Mouse (Mus musculus) retina, postnatal 1 day (tissue): Measurements from ENCODE around the gene R3hdm2.

ENCODE experiments used
- DNase-seq: peaks from one replicate; pipeline ENCODE4 v3.0.0-alpha.2; 2012

Gene R3hdm2

DNA sequence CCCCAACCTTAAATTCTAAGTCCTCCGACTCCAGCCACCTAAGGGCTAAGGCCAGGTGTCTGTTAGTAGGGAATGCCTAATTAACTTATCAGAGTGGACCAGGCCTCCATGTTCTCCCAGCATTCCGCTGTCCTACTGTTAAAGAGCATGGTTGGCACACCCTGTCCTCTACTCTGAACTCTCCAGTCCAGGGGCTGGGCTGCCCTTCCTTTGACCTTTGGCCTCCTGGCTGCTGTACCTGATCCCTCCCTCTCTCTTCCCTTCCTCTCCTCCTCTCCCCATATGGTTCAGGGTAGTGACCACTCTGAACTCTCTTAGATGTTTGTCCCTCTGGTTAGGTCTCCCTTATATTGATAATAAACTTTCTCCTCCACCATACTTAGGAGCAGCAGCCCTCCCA, 45.7 kb downstream of the R3hdm2 start:
- DNase-seq = no peak

DNA sequence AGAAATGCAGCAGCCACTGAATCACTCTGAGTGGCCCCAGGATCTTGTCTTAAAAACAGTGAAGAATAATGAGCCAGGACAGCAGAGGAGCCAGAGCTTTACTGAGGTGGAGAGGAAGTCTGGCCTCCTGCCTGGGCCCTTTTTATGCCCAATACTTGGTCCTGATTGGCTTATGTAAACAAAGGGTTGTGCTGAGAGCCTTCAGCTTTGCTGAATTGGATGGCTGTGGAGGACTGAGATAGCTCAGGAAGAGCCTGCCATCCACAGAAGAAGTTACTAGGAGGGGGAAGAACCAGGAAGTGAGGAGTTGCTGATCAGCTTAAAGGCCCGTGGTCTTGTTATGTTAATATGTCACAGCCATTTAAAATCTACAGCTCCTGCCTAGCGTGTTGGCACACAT, 46.5 kb downstream of the R3hdm2 start:
- peak; percentile 27 for DNase-seq

DNA sequence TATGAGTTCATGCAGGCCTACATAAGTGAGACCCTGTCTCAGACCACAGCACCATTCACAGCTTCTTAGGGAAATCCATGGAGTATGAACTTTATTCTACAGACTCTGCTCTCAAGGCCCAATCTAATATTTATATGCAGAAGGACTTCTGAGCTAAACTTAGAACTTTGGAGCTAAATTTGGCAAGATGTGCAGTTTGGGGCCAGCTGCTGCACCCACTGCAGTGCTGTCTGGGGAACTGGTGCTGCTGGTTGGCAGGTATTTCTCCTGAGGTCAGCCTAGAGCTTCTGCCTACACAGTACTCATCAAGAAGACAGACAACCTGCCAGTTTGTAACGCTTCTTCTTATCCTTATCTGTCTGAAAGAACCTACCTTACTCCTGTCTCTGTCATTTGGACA, 47.0 kb downstream of the R3hdm2 start:
- no peak for DNase-seq

DNA sequence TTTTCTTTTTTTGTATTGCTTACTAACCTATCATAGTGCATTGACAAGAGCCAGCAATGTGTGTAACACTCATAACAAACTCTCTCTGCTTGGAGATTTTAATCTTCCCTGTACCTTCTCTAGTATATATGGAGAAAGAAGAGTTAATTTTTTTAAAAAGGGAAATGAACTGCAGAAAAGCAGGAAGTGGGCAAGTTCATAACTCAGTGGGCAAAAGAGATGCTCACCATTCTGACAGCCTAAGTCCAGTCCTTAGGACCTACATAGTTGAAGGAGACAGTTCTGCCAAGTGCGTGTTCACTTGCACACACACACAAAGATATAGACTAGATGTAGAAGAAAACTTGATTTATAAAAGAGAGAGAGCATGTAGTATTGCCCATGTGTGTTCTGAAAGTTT, 47.9 kb downstream of the R3hdm2 start:
- DNase-seq = no peak

DNA sequence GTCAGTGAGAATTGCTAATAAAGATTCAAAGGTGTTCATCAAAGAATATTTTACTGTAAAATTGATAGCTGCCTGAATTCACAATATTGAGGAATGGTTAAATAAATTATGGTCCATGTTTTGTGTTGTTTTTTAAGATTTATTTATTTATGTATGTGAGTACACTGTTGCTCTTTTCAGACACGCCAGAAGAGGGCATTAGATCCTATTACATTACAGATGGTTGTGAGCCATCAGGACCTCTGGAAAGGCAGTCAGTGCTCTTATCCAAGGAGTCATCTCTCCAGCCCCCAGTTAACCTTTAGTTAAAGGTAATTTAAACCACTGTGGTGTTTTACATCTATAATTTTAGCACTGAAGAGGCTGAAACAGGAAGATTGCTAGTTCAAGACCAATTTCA, 49.4 kb downstream of the R3hdm2 start:
- no peak for DNase-seq

DNA sequence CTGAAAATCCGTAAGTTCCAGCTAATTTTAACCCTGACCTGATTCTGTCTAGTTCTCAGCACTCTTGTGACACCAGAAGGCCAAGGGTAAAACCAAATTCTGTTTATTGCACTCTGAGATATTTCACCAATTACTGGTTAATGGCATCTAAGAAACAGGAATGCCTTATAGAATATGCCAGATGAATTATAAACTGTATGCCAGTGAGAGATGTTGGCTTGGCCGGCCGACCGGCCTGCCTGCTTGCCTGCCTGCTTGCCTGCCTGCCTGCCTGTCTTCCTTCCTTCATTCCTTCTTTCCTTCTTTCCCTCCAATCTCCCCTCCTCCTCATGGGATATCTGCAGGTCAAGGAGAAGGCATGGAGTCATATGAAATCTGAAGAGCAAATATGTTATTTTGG, 52.3 kb downstream of the R3hdm2 start:
- DNase-seq = no peak

DNA sequence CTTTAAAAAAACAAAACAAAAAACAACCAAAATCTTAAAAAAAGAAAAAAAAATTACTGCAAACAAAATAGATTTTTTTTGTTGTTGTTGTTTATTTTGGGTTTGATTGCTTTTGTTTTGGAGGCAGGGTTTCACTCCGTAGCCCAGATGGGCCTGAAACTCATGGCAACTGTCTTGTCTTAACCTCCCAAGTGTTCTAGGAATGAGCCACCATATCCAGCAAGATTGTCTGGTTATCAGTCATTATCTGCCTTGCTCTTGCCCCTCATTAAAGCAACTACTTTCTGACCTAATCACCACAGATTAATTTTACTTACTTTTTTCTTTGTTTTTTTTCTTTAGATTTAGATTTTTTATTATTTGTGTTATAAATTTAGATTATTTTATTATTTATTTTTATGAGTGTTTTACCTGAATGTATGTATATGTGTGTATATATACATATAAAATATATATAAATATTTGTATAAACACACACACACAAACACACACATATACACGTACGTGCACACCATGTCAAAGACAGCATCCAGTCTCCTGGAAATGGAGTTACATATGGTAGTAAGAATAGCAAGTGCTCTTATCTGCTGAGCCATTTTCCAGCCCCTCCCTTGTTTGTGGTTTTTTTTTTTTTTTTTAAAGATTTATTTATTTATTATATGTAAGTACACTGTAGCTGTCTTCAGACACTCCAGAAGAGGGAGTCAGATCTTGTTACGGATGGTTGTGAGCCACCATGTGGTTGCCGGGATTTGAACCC, 57.4 kb downstream of the R3hdm2 start:
- DNase-seq = no peak

DNA sequence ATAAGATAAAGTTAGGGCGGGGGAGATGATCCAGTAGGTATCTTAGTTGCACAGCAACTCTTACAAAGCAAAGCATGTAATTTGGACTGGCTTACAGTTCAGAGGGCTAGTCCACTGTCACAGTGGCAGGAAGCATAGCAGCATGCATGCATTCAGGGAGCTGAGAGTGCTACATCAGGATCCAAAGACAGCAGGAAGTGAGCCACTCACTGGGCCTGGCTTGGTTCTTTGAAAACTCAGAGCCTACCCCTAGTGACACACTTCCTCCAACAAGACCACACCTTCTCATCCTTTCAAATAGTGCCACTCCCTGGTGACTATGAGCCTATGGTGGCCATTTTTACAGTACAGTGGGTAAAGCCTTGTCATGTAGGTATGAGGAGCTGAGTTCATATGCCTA, 73.6 kb downstream of the R3hdm2 start:
- DNase-seq = no peak

DNA sequence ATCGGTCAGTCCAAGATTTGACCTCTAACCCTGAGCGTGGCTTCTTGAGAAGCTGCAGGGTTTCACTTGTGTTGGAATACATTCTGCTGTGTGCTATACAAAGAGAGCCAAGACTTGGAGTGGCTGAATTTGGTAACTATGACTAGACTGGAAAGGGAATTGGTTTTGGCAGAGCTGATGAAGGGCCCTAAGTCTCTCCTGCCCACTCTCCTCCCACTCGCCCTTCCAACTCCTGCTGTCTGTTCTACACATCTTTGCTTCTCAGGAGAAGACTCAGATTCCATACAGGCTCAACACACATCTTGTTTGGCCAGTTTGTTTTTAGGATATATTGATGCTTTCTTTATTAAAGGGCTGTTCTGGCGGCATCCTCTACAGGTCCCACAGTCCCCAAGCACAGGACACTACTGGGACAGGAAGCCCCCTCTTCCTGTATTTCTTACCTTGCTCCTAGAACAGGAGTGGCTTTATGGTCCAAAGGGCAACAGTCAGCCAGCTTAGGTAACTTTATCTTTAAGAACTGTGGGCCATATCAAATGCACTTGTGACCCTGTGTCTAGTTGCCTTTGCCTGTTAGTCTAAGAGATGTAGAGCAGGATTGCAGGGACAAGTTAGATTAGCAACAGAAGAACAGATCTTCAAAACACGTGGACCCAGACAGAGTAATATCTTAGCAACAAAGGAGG, 82.4 kb downstream of the R3hdm2 start:
- no peak for DNase-seq

DNA sequence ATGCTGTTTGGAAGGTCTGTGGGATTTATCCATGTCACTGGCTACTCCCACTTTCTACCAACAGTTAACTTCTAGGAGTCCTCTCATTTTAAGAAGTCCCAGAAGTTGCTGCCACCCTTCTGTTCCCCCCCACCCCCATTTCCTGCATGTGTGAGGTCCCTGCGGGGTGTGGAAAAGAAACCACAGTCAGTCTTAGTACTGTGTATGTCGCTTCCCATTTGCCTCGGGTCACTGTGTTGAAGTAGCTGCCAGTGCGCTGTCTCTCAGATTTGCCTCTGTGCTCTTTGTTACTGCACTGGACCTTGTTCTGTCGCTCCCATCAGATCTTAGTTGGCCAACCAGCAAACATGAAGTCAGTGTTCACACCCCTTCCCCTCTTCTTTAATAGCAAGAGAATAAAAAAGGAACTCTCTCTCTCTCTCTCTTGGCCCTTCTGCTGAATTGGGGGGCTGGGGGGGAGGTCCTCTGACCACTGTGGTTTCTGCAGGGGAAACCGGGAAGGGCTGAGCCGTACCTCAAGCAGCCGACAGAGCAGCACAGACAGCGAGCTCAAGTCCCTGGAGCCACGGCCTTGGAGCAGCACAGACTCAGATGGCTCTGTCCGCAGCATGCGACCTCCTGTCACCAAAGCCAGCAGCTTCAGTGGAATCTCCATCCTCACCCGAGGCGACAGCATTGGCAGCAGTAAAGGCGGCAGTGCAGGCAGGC, 91.3 kb downstream of the R3hdm2 start:
- DNase-seq = peak; percentile 45

DNA sequence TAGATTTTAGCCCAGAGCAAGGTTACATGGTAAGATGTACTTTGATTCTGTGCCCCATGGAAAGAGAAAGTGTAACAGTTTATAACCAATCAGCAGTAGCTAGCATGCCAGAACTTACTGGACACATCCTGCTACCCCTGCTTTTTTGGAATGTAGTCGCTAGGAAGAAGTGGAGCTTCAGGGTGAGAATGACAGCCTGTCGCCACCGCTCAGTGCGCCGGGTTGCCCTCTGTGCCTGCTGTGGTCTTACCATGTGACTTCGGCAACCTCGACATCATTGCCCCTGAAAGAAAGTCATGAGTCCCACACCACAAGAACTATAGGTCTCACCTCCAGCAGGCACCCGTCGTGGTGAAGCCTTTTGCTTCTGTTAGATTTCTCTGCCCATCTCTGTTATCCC, 92.6 kb downstream of the R3hdm2 start:
- DNase-seq = no peak

DNA sequence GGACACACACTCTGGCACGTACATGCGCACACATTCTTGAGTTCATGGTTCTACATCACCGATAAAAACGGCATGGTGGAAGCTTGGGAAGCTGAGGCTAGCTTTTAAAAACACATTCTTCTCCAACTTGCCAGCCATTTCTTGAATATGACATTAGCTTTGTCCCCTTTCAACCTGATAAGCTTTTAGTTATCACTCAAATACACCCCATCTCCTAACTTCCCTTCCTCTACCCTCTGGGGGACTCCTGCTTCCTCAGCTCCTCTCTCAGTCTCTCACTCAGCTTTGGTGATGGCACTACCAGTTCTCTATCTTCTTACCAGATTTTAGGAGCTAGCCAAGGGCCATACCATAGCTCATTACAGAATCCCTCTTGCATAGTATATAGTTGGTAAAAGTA, 95.0 kb downstream of the R3hdm2 start:
- no peak for DNase-seq

DNA sequence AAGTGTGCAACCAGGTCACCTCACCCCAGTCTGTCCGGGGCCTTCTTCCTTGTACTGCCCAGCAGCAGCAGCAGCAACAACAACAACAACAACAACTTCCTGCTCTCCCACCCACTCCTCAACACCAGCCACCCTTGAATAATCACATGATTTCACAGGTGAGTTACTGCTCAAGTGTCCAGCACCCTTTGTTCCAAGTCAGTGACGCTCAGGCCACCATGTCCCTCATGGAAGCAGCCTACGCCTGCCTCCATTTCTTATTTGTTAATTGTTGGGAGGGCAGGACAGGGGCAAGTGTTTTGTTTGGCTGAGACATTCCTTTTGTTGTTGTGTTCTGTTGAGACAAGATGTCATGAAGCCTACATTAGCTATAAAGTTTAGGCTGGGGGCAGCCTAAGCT, 96.4 kb downstream of the R3hdm2 start:
- DNase-seq = no peak

DNA sequence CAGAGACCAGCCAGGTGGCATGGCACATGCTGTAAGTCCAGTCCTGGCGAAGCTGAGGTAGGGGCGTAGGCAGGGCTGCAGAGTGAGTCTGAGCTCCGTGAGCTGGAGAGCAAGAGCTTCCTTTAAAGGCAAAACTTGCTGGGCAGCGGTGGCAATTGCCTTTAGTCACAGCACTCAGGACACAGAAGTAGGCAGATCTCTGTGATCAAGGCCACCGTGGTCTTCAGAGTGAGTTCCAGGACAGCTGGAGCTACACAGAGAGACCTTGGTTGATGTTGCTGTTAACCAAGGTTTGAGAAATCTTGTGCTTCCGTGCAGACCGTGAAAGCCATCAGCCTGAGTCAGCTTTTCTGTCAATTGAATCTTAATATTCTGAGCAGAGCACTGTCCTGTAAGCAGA, 97.2 kb downstream of the R3hdm2 start:
- DNase-seq = no peak

DNA sequence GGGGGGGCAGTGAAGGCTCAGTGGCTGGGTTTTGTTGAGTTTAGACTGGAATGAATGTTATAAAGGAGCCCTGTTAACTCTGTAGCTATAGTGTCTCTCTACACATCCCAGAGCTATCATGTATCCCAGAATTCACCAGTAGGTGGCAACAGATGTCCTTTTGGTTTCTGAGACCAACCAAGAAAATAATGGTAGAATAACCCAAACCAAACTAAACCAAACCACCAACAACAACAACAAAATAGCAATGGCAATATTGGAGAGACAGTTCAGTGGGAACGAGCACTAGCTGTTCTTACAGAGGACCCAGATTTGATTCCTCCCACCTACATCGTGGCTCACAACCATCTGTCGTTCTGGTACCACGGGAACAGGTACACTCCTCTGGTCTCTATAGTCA, 99.0 kb downstream of the R3hdm2 start:
- DNase-seq = peak; percentile 65

DNA sequence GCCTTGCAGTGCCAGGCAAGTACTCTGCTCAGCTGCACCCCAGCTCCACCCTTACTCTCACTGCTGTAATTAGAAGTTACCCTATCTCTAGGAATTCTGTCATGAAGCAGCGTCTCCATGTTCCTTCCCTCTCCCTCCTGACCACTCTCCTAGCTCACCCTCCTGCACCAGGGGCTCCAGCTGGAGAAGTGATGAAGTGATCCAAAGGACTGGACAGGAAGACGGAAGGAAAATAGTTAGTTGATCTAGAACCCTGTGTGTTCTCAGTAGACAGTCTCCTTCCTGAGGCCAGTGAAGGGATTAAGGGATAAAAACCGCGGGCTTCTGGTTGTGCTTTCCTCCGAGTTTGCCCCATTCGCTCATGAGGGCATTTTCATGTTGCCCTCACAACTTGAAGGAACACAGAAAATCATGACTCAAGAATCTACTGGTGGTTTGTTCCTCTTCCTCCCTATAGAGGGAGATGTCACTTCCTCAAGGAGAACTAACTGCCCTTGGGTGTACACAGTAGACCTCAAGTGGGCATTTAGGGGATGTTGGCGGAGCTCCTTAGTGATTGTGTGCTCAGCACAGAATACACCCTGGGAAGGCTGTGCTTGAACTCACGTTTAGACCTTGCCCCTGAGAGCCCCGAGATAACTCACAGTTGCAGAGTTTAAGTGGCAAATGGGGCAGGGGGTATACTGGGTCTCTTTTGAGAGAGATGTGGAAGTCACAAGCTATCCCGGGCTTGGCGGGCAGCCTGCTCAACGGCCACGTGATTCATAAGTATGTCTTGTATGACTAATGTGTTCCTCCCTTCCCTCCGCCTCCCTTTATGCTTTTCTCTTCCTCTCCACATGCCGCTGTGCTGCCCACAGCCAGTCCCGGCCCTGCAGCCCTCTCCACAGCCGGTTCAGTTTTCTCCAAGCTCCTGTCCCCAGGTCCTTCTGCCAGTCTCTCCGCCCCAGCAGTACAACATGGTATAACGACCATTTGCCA, 101.0 kb downstream of the R3hdm2 start:
- DNase-seq = no peak

DNA sequence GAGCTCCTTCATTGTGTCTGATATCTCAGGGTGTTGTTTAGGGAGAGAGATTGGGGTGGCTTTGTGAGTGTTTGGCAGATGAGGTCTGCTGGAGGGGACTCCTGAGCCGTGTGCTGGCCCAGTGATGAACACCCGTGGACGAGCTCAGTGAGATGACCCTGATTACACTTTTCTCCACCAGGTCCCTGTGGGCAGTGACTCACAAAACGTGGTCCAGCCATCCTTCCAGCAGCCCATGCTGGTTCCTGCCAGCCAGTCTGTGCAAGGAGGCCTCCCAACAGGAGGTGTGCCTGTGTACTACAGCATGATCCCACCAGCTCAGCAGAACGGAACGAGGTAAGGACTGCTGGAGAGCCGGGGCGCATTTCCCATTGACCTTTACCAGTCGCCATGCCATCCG, 105.1 kb downstream of the R3hdm2 start:
- DNase-seq = no peak

DNA sequence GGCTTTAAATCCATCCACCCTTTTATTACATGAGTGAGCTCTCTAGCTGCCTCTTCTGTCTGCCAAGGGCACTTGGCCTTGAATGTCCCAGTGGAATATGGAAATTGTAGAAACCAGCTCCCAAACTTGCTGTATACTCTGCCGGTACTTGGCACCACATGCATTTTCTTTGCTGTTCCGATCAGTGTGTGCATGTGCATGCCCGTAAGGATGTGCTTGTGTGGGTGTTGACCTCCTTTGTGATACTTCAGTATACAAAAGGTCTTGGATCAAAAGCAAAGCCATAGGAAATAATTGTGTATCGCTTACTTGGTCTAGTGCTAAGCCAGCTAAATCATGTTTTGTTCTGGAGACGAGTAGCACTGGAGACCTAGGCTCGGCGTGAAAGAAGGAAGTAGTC, 108.7 kb downstream of the R3hdm2 start:
- no peak for DNase-seq

DNA sequence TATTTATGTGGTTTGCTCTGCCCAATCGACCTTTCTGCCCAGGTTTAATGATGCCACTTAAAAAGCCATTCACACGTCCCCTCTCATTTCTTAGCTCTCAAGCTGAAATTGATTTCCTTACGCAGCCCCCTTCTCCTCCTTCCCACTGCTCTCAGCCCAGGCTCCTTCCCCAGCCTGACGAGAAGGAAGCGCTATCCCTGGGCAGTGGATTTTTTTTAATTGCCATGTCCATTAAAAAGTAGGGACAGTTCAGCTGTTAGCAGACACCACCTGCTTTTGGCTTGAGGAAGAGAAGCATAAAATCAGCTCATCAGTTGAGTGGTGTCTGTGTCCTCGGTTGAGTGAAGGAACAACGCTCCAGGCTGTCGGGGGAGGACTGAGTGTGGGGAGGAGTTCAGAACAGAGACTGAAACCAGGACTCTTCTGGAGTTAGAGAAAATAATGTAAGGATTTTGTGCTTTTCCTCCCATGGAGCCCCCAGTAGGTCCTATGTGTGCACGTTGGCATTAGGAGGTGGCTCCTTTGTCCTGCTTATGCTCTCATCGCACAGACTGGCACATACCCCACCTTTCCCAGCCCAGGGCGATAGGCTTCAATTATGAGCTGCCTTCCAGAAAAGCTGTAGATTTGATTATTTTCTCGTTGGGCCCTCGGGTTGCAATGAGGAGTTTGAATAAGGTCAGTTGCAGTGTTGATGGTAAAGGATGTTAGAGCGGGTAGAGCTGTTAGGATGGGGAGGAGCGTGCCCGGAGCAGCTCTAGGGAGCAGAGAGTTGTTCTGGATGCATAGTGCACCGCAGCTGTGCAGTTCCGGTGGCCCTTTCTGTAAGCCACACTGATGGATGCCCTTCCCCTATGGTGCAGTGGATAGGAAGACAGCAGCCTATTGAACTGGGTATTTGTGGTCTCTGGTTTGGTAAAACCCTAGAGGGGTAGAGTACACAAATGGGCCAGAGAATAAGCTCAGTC, 110.3 kb downstream of the R3hdm2 start:
- peak; percentile 47 for DNase-seq

DNA sequence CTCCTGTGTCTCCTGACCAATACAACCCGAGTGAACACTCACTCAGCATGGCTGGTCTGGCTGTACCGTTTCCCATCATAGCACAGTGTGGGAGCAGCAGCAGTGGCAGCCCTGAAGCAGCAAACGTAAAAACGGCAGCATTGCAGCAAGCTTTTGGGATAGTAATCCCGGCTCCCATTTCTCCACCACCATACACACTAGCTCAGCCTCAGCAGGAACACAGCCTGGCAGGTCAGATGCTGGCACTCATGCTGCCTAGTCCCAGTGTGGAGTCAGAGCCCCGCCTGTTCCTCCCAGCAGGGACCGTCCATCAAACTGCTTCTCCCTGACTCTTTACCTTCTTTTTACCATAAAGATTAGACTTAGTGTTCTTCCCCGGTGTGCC, 111.0 kb downstream of the R3hdm2 start:
- DNase-seq = no peak

DNA sequence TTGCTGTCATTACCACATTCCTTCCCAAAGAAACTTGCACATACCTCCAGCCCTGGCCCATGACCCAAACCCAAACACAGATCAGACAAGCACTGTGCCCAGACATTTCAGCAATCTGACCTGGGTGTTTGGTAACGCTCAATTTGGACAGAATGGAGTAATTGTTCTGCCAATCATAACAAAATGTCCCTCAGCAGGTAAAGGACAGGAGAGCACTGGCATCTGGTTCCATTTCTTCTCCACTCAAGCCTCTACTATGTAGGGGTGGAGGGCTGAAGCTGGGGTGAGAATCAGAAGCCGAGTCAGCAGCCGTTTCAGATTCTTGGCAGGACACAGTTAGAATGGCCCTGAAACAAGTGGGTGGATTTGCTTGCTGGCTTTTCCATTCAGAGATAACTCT, 112.0 kb downstream of the R3hdm2 start:
- no peak for DNase-seq

DNA sequence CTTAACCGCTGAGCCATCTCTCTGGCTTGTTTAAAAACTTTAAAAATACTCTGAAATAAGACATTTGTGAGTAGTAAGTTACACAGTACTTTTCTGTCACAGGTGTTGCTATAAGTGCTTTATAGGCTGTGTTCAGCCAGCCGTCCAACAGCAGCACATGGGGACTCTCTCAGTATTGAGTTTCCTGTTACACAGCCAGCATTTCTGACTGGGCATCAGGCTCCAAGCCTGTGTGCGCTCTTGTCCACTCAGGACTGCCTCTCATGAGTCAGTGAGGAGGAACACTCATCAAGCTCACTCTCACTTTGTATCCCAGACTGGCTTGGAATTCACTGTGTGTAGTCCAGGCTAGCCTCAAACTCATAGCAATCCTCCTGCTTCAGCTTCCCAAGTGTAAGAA, 116.0 kb downstream of the R3hdm2 start:
- DNase-seq = no peak
